Mouse (Mus musculus) limb, embryonic 14.5 days (tissue): ENCODE data around the gene Gm10720. TPM values are rescaled to one million over a fixed set of nuclear protein-coding genes. Genes with fewer than 3 reads are reported as not detected.
"Not testable (repeated sequence)": the region's sequence is repeated elsewhere in the genome, so short reads cannot be mapped to it uniquely, and the experiment has no call there.

Experiments
- ATAC-seq: fragments of 200-750 bp; cut with Nextera tagmentation; 2 replicates; pipeline ENCODE4 v1.8.0; 2017; ENCODE audit warnings: low read depth, moderate number of reproducible peaks, moderate TSS enrichment; ENCODE audit not compliant: low FRiP score
- DNase-seq: peaks from one replicate; pipeline ENCODE4 v3.0.0-alpha.2; 2015; ENCODE audit warnings: low spot score
- H3K27ac ChIP-seq: fragments of 300-500 bp; sonication (generic); replicated peaks from 2 replicates; pipeline ENCODE4 v1.5.1; 2014; ENCODE audit warnings: low read depth, mild to moderate bottlenecking, low read length, moderate library complexity, mixed read lengths
- H3K27me3 ChIP-seq: fragments of 300-500 bp; sonication (generic); 2 replicates; pipeline ENCODE4 v1.6.1; 2014; ENCODE audit warnings: low read length, mixed read lengths; ENCODE audit not compliant: control insufficient read depth, insufficient read depth
- H3K36me3 ChIP-seq: fragments of 300-500 bp; sonication (generic); 2 replicates; pipeline ENCODE4 v1.6.1; 2014; ENCODE audit warnings: mild to moderate bottlenecking, low read length, moderate library complexity, mixed read lengths; ENCODE audit not compliant: control insufficient read depth, insufficient read depth
- H3K4me1 ChIP-seq: fragments of 300-500 bp; sonication (generic); 2 replicates; pipeline ENCODE4 v1.6.1; 2014; ENCODE audit warnings: antibody characterized with exemption, low read length, mixed read lengths; ENCODE audit not compliant: control insufficient read depth, insufficient read depth
- H3K4me2 ChIP-seq: fragments of 300-500 bp; sonication (generic); replicated peaks from 2 replicates; pipeline ENCODE4 v1.6.1; 2014; ENCODE audit warnings: low read depth, mild to moderate bottlenecking, low read length, moderate library complexity; ENCODE audit not compliant: severe bottlenecking
- H3K4me3 ChIP-seq: fragments of 300-500 bp; sonication (generic); replicated peaks from 2 replicates; pipeline ENCODE4 v1.5.1; 2014; ENCODE audit warnings: low read length
- H3K9ac ChIP-seq: fragments of 300-500 bp; sonication (generic); 2 replicates; pipeline ENCODE4 v1.6.1; 2014; ENCODE audit warnings: mild to moderate bottlenecking, low read depth, low read length, moderate library complexity; ENCODE audit not compliant: severe bottlenecking
- H3K9me3 ChIP-seq: fragments of 300-500 bp; sonication (generic); 2 replicates; pipeline ENCODE4 v1.6.1; 2016; ENCODE audit warnings: low read length; ENCODE audit not compliant: control insufficient read depth
- WGBS: fragments of 180-500 bp; shearing (Covaris S2); extraction: QIAGEN DNeasy Blood & Tissue Kit; methylation state at CpG from one replicate; pipeline ENCODE4 v1.1.7; 2014; 5-methylcytosine and 5-hydroxymethylcytosine counted together
- polyA plus RNA-seq, 2 experiments: library from polyadenylated mRNA; depleted of rRNA in 1 of 2; stranded (reverse) in 1 of 2; unstranded in 1 of 2; fragments of >200 nt; fragmentation: Nextera tagmentation in 1 of 2; extraction: Ambion mirVana in 1 of 2; gene quantifications; 2 replicates each; pipeline versions ENCODE4 v1.2.1 to v1.2.3; 2012 to 2014

The Gm10720 gene
- polyA plus RNA-seq, 2 experiments, result not detected

GRCm38 (mm10) chr9:3022316-3023008 lies 7.0 kb downstream of the Gm10720 start:
- not testable (repeated sequence) for H3K4me3 ChIP-seq, H3K27me3 ChIP-seq, H3K27ac ChIP-seq, ATAC-seq, H3K9me3 ChIP-seq, H3K9ac ChIP-seq, H3K4me1 ChIP-seq, H3K4me2 ChIP-seq, H3K36me3 ChIP-seq
- peak; percentile 2 for DNase-seq
- WGBS, result 69% methylated on average over 9 of the region's 13 CpGs

GRCm38 (mm10) chr9:3023312-3023984 lies 8.0 kb downstream of the Gm10720 start, which contains the start of gene Gm10718:
TSS of gene Gm10718 (plus strand) at chr9:3023547.
- not testable (repeated sequence) for ATAC-seq, H3K4me3 ChIP-seq, H3K27ac ChIP-seq, DNase-seq, H3K9ac ChIP-seq, H3K27me3 ChIP-seq, H3K4me1 ChIP-seq, H3K4me2 ChIP-seq, H3K9me3 ChIP-seq, H3K36me3 ChIP-seq
- 71% methylated on average over 9 of the region's 13 CpGs for WGBS

GRCm38 (mm10) chr9:3023985-3024648 lies 8.7 kb downstream of the Gm10720 start:
- not testable (repeated sequence) for ATAC-seq, DNase-seq, H3K4me1 ChIP-seq, H3K36me3 ChIP-seq, H3K27ac ChIP-seq, H3K9me3 ChIP-seq, H3K27me3 ChIP-seq, H3K4me2 ChIP-seq, H3K4me3 ChIP-seq, H3K9ac ChIP-seq
- WGBS, result 63% methylated on average over 14 of the region's 16 CpGs

GRCm38 (mm10) chr9:3024912-3025467 lies 9.5 kb downstream of the Gm10720 start, which contains the start of gene Gm10717:
TSS of gene Gm10717 (plus strand) at chr9:3025417.
- not testable (repeated sequence) for H3K9ac ChIP-seq, H3K36me3 ChIP-seq, DNase-seq

GRCm38 (mm10) chr9:3025653-3026052 lies 10.2 kb downstream of the Gm10720 start:
- H3K9ac ChIP-seq, H3K27ac ChIP-seq, DNase-seq, H3K27me3 ChIP-seq, H3K4me2 ChIP-seq, H3K4me3 ChIP-seq, H3K36me3 ChIP-seq, ATAC-seq, H3K9me3 ChIP-seq, H3K4me1 ChIP-seq: not testable (repeated sequence)
- 60% methylated on average over 4 of the region's 6 CpGs for whole genome bisulfite sequencing

More at GRCm38 (mm10) chr9:3024912-3025467, 9.5 kb downstream of the Gm10720 start, which contains the start of gene Gm10717:
- not testable (repeated sequence) for H3K4me2 ChIP-seq, H3K9me3 ChIP-seq, H3K4me3 ChIP-seq, H3K27ac ChIP-seq, ATAC-seq, H3K4me1 ChIP-seq, H3K27me3 ChIP-seq
- 72% methylated on average over 12 of the region's 12 CpGs for WGBS

- H3K27me3 ChIP-seq, DNase-seq, ATAC-seq, H3K9ac ChIP-seq, H3K4me2 ChIP-seq, H3K4me1 ChIP-seq, H3K9me3 ChIP-seq, H3K36me3 ChIP-seq, H3K4me3 ChIP-seq, H3K27ac ChIP-seq: not testable (repeated sequence)
- WGBS, result 68% methylated on average over 5 of the region's 5 CpGs
These were observed 10.7 kb downstream of the Gm10720 start for GRCm38 (mm10) chr9:3026136-3026535.

GRCm38 (mm10) chr9:3026741-3027140 lies 11.3 kb downstream of the Gm10720 start:
- not testable (repeated sequence) for H3K4me2 ChIP-seq, ATAC-seq, H3K27me3 ChIP-seq, H3K36me3 ChIP-seq, DNase-seq, H3K9me3 ChIP-seq, H3K4me1 ChIP-seq, H3K9ac ChIP-seq, H3K4me3 ChIP-seq, H3K27ac ChIP-seq
- WGBS, result 69% methylated on average over 9 of the region's 9 CpGs

GRCm38 (mm10) chr9:3027200-3027599 lies 11.7 kb downstream of the Gm10720 start:
- not testable (repeated sequence) for H3K4me3 ChIP-seq, H3K27ac ChIP-seq, ATAC-seq, H3K9ac ChIP-seq, H3K4me2 ChIP-seq, H3K27me3 ChIP-seq, H3K9me3 ChIP-seq, H3K4me1 ChIP-seq, H3K36me3 ChIP-seq
- DNase-seq, result peak; percentile 50
- WGBS, result 73% methylated on average over 9 of the region's 9 CpGs
